Mouse (Mus musculus): ENCODE measurements at regions not wholly inside any gene's neighbourhood (a gene's known extent, or its start where the extent isn't known, plus 50 kb on each side); places are given as distances from the start of the nearest gene placed in this dataset.
"Not testable (repeated sequence)": the region's sequence is repeated elsewhere in the genome, so short reads cannot be mapped to it uniquely, and the experiment has no call there.

- TF ChIP-seq CTCF (IDR thresholded peaks at IDR 0.05; ENCODE audit: low read depth, low read length) = no peak
- TF ChIP-seq POLR2A (IDR thresholded peaks at IDR 0.05; ENCODE audit: borderline replicate concordance, low read depth, low read length) = no peak
- H3K27ac ChIP-seq (ENCODE audit: insufficient read depth, low read depth, low read length) = no peak overlapping the region
- H3K4me1 ChIP-seq (ENCODE audit: control insufficient read depth, insufficient read depth, low read length) = no peaks in the 10 kb centered on the region
- no peak overlapping the region for H3K4me3 ChIP-seq (ENCODE audit: insufficient read depth, low read length)
Observed at GRCm38 (mm10) chr12:11851034-11851433, 395.2 kb downstream of the Rad51ap2 start.

DNA sequence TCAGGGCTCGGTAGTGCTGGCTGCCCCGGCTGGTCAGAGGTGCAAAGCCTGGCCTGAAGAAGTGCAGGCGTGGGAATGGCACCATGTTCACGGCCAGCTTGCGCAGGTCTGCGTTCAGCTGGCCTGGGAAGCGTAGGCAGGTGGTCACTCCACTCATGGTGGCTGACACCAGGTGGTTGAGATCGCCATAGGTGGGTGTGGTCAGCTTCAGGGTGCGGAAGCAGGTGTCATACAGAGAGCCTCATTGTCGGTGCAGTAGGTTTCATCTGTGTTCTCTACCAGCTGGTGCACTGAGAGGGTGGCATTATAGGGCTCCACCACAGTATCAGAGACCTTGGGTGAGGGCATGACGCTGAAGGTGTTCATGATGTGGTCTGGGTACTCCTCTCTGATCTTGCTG, 380.1 kb upstream of the Fam49a start:
- not testable (repeated sequence) for H3K27ac ChIP-seq (ENCODE audit: insufficient read depth, low read depth, low read length); H3K4me1 ChIP-seq (ENCODE audit: control insufficient read depth, insufficient read depth, low read length); H3K4me3 ChIP-seq (ENCODE audit: insufficient read depth, low read length)

- no peak for TF ChIP-seq CTCF (IDR thresholded peaks at IDR 0.05; ENCODE audit: low read depth, low read length)
- H3K4me1 ChIP-seq (ENCODE audit: control insufficient read depth, insufficient read depth, low read length) = no peaks in the 10 kb centered on the region
- H3K4me3 ChIP-seq (ENCODE audit: insufficient read depth, low read length) = no peak overlapping the region
- no peak overlapping the region for H3K27ac ChIP-seq (ENCODE audit: insufficient read depth, low read depth, low read length)
Observed at GRCm38 (mm10) chr12:11887291-11887690, 374.6 kb upstream of the Fam49a start.

- TF ChIP-seq CTCF (IDR thresholded peaks at IDR 0.05; ENCODE audit: low read depth, low read length) (no peak), POLR2A (IDR thresholded peaks at IDR 0.05; ENCODE audit: borderline replicate concordance, low read depth, low read length) (no peak)
- no peak overlapping the region for H3K4me3 ChIP-seq (ENCODE audit: insufficient read depth, low read length)
Observed at GRCm38 (mm10) chr12:11899031-11899430, 362.9 kb upstream of the Fam49a start.

DNA sequence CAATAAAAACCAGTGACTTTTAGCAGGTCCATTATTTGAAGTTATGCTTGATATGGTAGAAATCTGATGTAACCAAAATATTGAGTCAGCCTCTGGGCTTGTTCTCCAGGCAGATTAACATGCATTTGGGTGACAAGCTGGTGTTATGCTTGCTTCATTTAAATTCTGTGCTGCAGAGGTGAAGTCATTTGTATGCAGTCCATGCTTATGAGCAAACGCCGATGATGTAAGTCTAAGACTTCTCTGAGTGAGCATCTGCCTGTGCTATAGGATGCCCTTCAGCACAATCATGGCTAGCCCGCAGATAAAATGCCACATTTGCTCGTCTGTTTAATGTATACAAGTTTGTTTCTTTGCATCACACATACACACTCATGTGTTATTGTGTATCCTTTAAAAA, 355.4 kb upstream of the Fam49a start:
- Histone ChIP-seq H3K27ac (ENCODE audit: insufficient read depth, low read depth, low read length) (no peak overlapping the region), H3K4me1 (ENCODE audit: control insufficient read depth, insufficient read depth, low read length) (no peaks in the 10 kb centered on the region), H3K4me3 (ENCODE audit: insufficient read depth, low read length) (no peak overlapping the region)
- TF ChIP-seq CTCF (IDR thresholded peaks at IDR 0.05; ENCODE audit: low read depth, low read length) = no peak
- no peak for TF ChIP-seq POLR2A (IDR thresholded peaks at IDR 0.05; ENCODE audit: borderline replicate concordance, low read depth, low read length)

More at GRCm38 (mm10) chr12:11899031-11899430, 362.9 kb upstream of the Fam49a start:
- no peak overlapping the region for H3K27ac ChIP-seq (ENCODE audit: insufficient read depth, low read depth, low read length)
- H3K4me1 ChIP-seq (ENCODE audit: control insufficient read depth, insufficient read depth, low read length) = no peaks in the 10 kb centered on the region

Data from bone marrow macrophage, adult 2 months (primary cell).